ENCODE assay signal across 11 mouse cellular contexts in the genomic region with DNA sequence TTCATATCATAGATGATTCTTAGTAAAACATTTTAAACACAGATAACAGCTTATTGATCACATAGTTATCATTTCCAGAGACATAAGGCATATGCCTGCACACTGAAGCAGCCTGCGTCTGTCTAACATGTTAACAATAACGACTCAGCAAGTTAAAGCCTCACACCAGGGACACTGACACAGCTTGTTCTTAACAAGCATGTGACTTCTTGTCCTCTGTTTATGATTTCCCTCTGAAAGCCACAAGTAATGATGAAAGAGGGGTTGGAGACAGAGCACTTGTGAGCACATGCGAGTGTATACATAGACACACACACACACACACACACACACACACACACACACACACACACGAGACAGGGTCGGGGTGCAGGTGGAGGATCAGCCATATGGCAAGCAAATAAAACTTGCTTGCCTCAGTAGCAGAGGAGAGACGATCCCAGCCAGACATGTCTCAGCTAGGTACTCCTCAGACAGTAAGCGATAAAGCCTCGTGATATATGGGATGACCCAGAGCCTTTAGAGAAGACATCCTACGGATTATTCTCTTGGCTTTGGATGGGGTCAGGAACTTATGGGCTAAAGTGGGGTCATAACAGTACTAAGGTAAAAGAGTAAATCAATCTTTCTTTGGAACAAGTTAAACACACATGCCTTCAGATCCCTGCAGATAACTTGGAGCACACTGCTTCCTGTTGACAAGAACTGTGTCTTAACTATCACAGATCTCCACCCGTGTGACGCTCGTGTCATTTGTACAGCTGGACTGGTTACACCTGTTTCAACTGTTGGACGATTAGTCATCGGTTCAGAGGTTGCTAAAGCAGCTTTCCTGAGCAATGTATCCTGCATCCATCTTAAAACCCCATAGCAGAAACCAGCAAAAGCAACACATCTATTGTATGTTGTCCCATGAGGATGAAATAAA. TPM values are rescaled to one million over a fixed set of nuclear protein-coding genes. Genes with fewer than 3 reads are reported as not detected.
DNase-seq lines count a peak whose midpoint lies in the region; ATAC-seq and TF ChIP-seq lines count a peak whose summit lies in the region.
"Had no signal": no experiment of that assay in that cellular context is flagged by ENCODE, and none has a peak within 500 bp of the region (broad histone marks: within the 10 kb centered on the region; RNA-seq: fewer than 3 reads in every experiment).

No protein-coding gene starts in this region.

- H3K36me3 ChIP-seq in hindbrain, embryonic 11.5 days (ENCODE audit: control insufficient read depth, insufficient read depth, low read length) = no peaks in the 10 kb centered on the region
- H3K36me3 ChIP-seq in hindbrain, postnatal 0 days (ENCODE audit: insufficient read depth, low read length) = no peaks in the 10 kb centered on the region
- no peaks in the 10 kb centered on the region for H3K36me3 ChIP-seq in forebrain, embryonic 13.5 days (ENCODE audit: poor library complexity, severe bottlenecking)
- no peaks in the 10 kb centered on the region for H3K36me3 ChIP-seq in liver, embryonic 15.5 days (replicated peaks)
- H3K36me3 ChIP-seq: embryonic facial prominence, embryonic 13.5 days; limb, embryonic 13.5 days had no signal

- peak; percentile 43; the same call in 1 of the 2 replicates for ATAC-seq in hindbrain, embryonic 11.5 days (ENCODE audit: low FRiP score)
- ATAC-seq in hindbrain, postnatal 0 days = no peak
- ATAC-seq in forebrain, embryonic 13.5 days = peak; percentile 46; the same call in 1 of the 2 replicates
- ATAC-seq in liver, embryonic 15.5 days (ENCODE audit: insufficient read depth) = peak; percentile 26; the same call in 1 of the 2 replicates

- no peaks in the 10 kb centered on the region for H3K9me3 ChIP-seq in hindbrain, embryonic 11.5 days (ENCODE audit: control insufficient read depth, low read length)
- H3K9me3 ChIP-seq in hindbrain, postnatal 0 days (ENCODE audit: low read length) = no peaks in the 10 kb centered on the region
- no peaks in the 10 kb centered on the region for H3K9me3 ChIP-seq in forebrain, embryonic 13.5 days (replicated peaks)
- H3K9me3 ChIP-seq in liver, embryonic 15.5 days (replicated peaks) = no peaks in the 10 kb centered on the region
- H3K9me3 ChIP-seq: embryonic facial prominence, embryonic 13.5 days; limb, embryonic 13.5 days had no signal

- H3K9ac ChIP-seq in hindbrain, embryonic 11.5 days (ENCODE audit: low read depth, low read length) = no peak overlapping the region
- no peak overlapping the region for H3K9ac ChIP-seq in hindbrain, postnatal 0 days (replicated peaks; ENCODE audit: low read length)
- no peak overlapping the region for H3K9ac ChIP-seq in forebrain, embryonic 13.5 days
- no peak overlapping the region for H3K9ac ChIP-seq in liver, embryonic 15.5 days
- H3K9ac ChIP-seq: embryonic facial prominence, embryonic 13.5 days; limb, embryonic 13.5 days had no signal

- no peaks in the 10 kb centered on the region for H3K27me3 ChIP-seq in hindbrain, embryonic 11.5 days (ENCODE audit: control insufficient read depth, insufficient read depth, low read length)
- H3K27me3 ChIP-seq in hindbrain, postnatal 0 days (ENCODE audit: insufficient read depth, low read length) = no peaks in the 10 kb centered on the region
- H3K27me3 ChIP-seq in forebrain, embryonic 13.5 days = no peaks in the 10 kb centered on the region
- no peaks in the 10 kb centered on the region for H3K27me3 ChIP-seq in liver, embryonic 15.5 days
- H3K27me3 ChIP-seq: embryonic facial prominence, embryonic 13.5 days had no signal

- no peaks in the 10 kb centered on the region for H3K4me1 ChIP-seq in hindbrain, embryonic 11.5 days (replicated peaks; ENCODE audit: control insufficient read depth, insufficient read depth, low read length)
- peaks cover 8% of the 10 kb centered on the region; the same call in 1 of the 2 replicates for H3K4me1 ChIP-seq in hindbrain, postnatal 0 days (ENCODE audit: insufficient read depth, low read length)
- peaks cover 38% of the 10 kb centered on the region for H3K4me1 ChIP-seq in forebrain, embryonic 13.5 days
- peaks cover 82% of the 10 kb centered on the region for H3K4me1 ChIP-seq in liver, embryonic 15.5 days (replicated peaks)

- H3K4me2 ChIP-seq in hindbrain, embryonic 11.5 days (replicated peaks; ENCODE audit: low read depth, low read length) = no peak overlapping the region
- H3K4me2 ChIP-seq in hindbrain, postnatal 0 days (ENCODE audit: low read depth, low read length) = no peak overlapping the region
- H3K4me2 ChIP-seq in forebrain, embryonic 13.5 days = no peak overlapping the region
- no peak overlapping the region for H3K4me2 ChIP-seq in liver, embryonic 15.5 days
- H3K4me2 ChIP-seq: embryonic facial prominence, embryonic 13.5 days; limb, embryonic 13.5 days had no signal

- WGBS in hindbrain, embryonic 11.5 days = 77% methylated on average over 14 of the region's 14 CpGs
- WGBS in hindbrain, postnatal 0 days = 63% methylated on average over 14 of the region's 14 CpGs
- WGBS in forebrain, embryonic 13.5 days = 78% methylated on average over 14 of the region's 14 CpGs
- WGBS in liver, embryonic 15.5 days (ENCODE audit: insufficient replicate concordance) = 25% methylated on average over 14 of the region's 14 CpGs

- H3K4me3 ChIP-seq in hindbrain, embryonic 11.5 days (ENCODE audit: low read depth, low read length) = no peak overlapping the region
- no peak overlapping the region for H3K4me3 ChIP-seq in hindbrain, postnatal 0 days (ENCODE audit: low read length)
- H3K4me3 ChIP-seq in forebrain, embryonic 13.5 days = no peak overlapping the region
- no peak overlapping the region for H3K4me3 ChIP-seq in liver, embryonic 15.5 days (replicated peaks)
- H3K4me3 ChIP-seq: embryonic facial prominence, embryonic 13.5 days; limb, embryonic 13.5 days had no signal

- 0 out of 2 replicates have a peak overlapping the region, but pooled peaks have one; percentile 27 for H3K27ac ChIP-seq in hindbrain, embryonic 11.5 days (ENCODE audit: low read depth, low read length)
- H3K27ac ChIP-seq in hindbrain, postnatal 0 days = no peak overlapping the region
- peak overlapping the region; percentile 59 for H3K27ac ChIP-seq in forebrain, embryonic 13.5 days
- peak overlapping the region; percentile 51; the same call in 1 of the 2 replicates for H3K27ac ChIP-seq in liver, embryonic 15.5 days (replicated peaks)
- H3K27ac ChIP-seq: embryonic facial prominence, embryonic 13.5 days; limb, embryonic 13.5 days had no signal

- TF ChIP-seq CTCF in hindbrain, postnatal 0 days (IDR thresholded peaks at IDR 0.05; ENCODE audit: low read depth) = no peak

- DNase-seq in hindbrain, embryonic 11.5 days (ENCODE audit: low spot score) = no peak
- no peak for DNase-seq in hindbrain, postnatal 0 days (ENCODE audit: low spot score)
- peak; percentile 89 for DNase-seq in 416B (ENCODE audit: low read depth)
- DNase-seq in gastrocnemius, postnatal 25 days = no peak
- DNase-seq in layer of hippocampus, adult 11-12 months (ENCODE audit: low spot score) = no peak
- DNase-seq in right cerebral cortex, postnatal 14 days = no peak
- DNase-seq: heart, postnatal 36 days had no signal

RNA-seq across cellular contexts. Expression of gene Ralgps2, which starts 51.4 kb away (rescaled TPM):
- polyA plus RNA-seq in hindbrain, embryonic 11.5 days (2014; fragmentation: Nextera tagmentation; extraction: Ambion mirVana) = 85.5 and 103 TPM in 2 replicates
- total RNA-seq in hindbrain, postnatal 0 days (2014; rRNA removed) = 52.8 and 53.6 TPM in 2 replicates
- polyA plus RNA-seq in hindbrain, postnatal 0 days (2015; fragmentation: Nextera tagmentation; extraction: Ambion mirVana) = 70.1 and 75.5 TPM in 2 replicates
- polyA plus RNA-seq in forebrain, embryonic 13.5 days (2015; fragmentation: Nextera tagmentation; extraction: Ambion mirVana) = 123 and 133 TPM in 2 replicates
- 12.1 and 14.7 TPM in 2 replicates for polyA plus RNA-seq in liver, embryonic 15.5 days (2015; fragmentation: Nextera tagmentation; extraction: Ambion mirVana)
- 1 to 10 TPM; 1.6 to 1.9 TPM for total RNA-seq in gastrocnemius, postnatal 25 days (2021)
